Mouse (Mus musculus): ENCODE measurements around the gene Slc33a1. TPM values are rescaled to one million over a fixed set of nuclear protein-coding genes. Genes with fewer than 3 reads are reported as not detected.
A peak's percentile ranks its signal among the peaks of the same experiment; 100 is the strongest.

Gene Slc33a1
- total RNA-seq, 2 experiments from 2014 or later: 5.1 to 5.4 TPM

- intact Hi-C loops (cut with DNase I): no loop called here
- no peak for DNase-seq
These were observed 65.3 kb downstream of the Slc33a1 start, which contains the start of gene Plch1 for GRCm38 (mm10) chr3:63899309-63899695. TSS of gene Plch1 (minus strand) at chr3:63899472.

- intact Hi-C loops (cut with DNase I): no loop called here
- peak; percentile 34 to 43 for DNase-seq
These were observed 65.8 kb downstream of the Slc33a1 start for GRCm38 (mm10) chr3:63898581-63899308.

DNA sequence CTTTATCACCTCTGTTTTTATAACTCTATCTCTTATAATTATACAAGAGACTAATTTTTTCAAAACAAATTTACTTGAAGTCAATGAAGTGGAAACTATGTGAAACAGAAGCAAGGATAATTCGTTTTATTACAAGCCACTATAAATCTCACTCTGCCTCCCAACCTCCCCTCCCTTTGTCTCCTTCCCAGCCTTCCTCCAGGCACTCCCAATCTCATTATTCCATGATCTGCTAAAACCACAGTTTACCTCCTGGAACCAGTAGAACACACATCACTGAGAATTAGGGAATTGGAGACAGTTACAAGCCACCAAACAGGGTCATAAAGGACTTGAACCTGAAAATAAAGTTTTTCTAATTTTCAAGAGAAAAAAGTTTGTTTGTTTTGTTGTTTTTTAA lies 67.4 kb downstream of the Slc33a1 start:
- intact Hi-C loops (cut with DNase I): no loop called here
- no peak for DNase-seq

DNA sequence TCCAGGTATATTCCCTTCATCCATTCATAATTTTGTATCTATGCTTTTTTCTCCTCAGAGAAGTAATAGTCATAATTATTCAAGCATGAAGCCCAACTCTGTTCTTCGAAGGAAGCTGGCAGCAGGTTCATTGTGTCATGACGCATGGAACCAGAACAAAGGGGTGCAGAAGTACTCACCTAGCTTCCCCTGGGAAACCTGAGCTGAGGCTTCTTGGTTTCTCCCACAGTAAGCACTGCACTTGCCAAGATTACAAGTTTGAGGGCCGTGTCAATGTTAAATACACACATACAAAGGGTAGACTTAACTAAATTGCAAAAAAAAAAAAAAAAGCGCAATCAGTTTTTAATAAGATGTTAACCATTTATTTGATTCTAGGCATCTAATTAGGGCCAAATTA lies 68.3 kb downstream of the Slc33a1 start:
- no peak for DNase-seq
- intact Hi-C loops (cut with DNase I): no loop called here

- DNase-seq: no peak
- intact Hi-C loops (cut with DNase I): no loop called here
These were observed 68.8 kb downstream of the Slc33a1 start for GRCm38 (mm10) chr3:63895786-63896185.

GRCm38 (mm10) chr3:63893677-63894076 lies 70.9 kb downstream of the Slc33a1 start:
- DNase-seq: no peak
- intact Hi-C loops (cut with DNase I): no loop called here

DNA sequence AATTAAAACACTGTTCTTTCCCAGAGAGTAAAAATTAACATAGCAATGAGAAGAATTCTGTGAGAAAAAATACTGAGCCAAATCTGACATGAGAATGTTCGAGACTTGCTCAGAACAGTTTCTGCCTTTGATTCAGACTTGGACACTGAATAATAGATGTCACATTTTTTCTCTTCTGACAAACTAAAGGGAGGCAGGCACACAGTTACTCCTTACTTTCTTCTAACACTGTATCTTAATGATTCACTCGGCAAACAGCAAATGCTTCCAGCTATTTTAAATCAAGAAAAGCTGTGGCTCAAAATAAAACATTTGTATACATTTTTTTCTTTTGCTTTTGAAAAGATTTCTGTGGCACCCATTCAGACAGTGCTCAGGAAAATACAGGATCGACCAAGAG lies 72.4 kb downstream of the Slc33a1 start:
- intact Hi-C loops (cut with DNase I): no loop called here
- no peak for DNase-seq

Other genes starting within 250 kb of the Slc33a1 start
- not detected for gene Plch1, start 65.3 kb downstream of the Slc33a1 start, total RNA-seq (2021)
- 1 to 10 TPM; 2.7 to 4.4 TPM for gene E130311K13Rik, start 35.3 kb downstream of the Slc33a1 start, total RNA-seq (2021)
- gene Gmps, start 11.3 kb upstream of the Slc33a1 start, total RNA-seq (2021): 10 to 100 TPM; 13.4 to 17.5 TPM
- gene Vmn2r1, start 116.8 kb upstream of the Slc33a1 start, total RNA-seq (2021): under 1 TPM; 0.07 to 0.08 TPM
- gene Vmn2r2, start 177.2 kb upstream of the Slc33a1 start, total RNA-seq (2021): not detected

All from gastrocnemius, postnatal 36 days (tissue).